Mouse (Mus musculus) NIH3T3 (cell line): ENCODE data around the gene Ucn2.

Experiments used
- DNase-seq: peaks from one replicate; pipeline ENCODE4 v3.0.0-alpha.2; 2012; ENCODE audit warnings: low read depth

Ucn2 gene

GRCm38 (mm10) chr9:108992085-108992469, 6.3 kb downstream of the Ucn2 start:
- no peak for DNase-seq

- DNase-seq: no peak
Measured at GRCm38 (mm10) chr9:108992620-108993361, 7.0 kb downstream of the Ucn2 start.

GRCm38 (mm10) chr9:108996411-108996810, 10.6 kb downstream of the Ucn2 start:
- no peak for DNase-seq

- no peak for DNase-seq
Measured at GRCm38 (mm10) chr9:108998287-108999166, 12.7 kb downstream of the Ucn2 start.

GRCm38 (mm10) chr9:108999167-108999526, 13.3 kb downstream of the Ucn2 start:
- no peak for DNase-seq

- DNase-seq: peak; percentile 85
Measured at GRCm38 (mm10) chr9:109000726-109001125, 14.9 kb downstream of the Ucn2 start.

- DNase-seq: peak; percentile 77
Measured at GRCm38 (mm10) chr9:109003201-109003600, 17.4 kb downstream of the Ucn2 start.

GRCm38 (mm10) chr9:109007025-109007780, 21.4 kb downstream of the Ucn2 start:
- DNase-seq: no peak

GRCm38 (mm10) chr9:109008081-109008480, 22.3 kb downstream of the Ucn2 start:
- no peak for DNase-seq

- DNase-seq: peak; percentile 38
Measured at GRCm38 (mm10) chr9:109008994-109009635, 23.3 kb downstream of the Ucn2 start.

- DNase-seq: no peak
Measured at GRCm38 (mm10) chr9:109009636-109010315, 24.0 kb downstream of the Ucn2 start.

GRCm38 (mm10) chr9:109010316-109010690, 24.5 kb downstream of the Ucn2 start:
- DNase-seq: no peak

GRCm38 (mm10) chr9:109015397-109015796, 29.6 kb downstream of the Ucn2 start:
- DNase-seq: no peak

GRCm38 (mm10) chr9:109016973-109017604, 31.3 kb downstream of the Ucn2 start:
- no peak for DNase-seq

GRCm38 (mm10) chr9:109021428-109021827, 35.6 kb downstream of the Ucn2 start:
- DNase-seq: no peak

GRCm38 (mm10) chr9:109022866-109023685, 37.3 kb downstream of the Ucn2 start:
- DNase-seq: no peak

GRCm38 (mm10) chr9:109027521-109027920, 41.7 kb downstream of the Ucn2 start:
- no peak for DNase-seq

- DNase-seq: no peak
Measured at GRCm38 (mm10) chr9:109028421-109028820, 42.6 kb downstream of the Ucn2 start.

GRCm38 (mm10) chr9:109028919-109029318, 43.1 kb downstream of the Ucn2 start:
- DNase-seq: no peak

GRCm38 (mm10) chr9:109030312-109030711, 44.5 kb downstream of the Ucn2 start:
- no peak for DNase-seq
